Mouse (Mus musculus) cerebellum, postnatal 25 days (tissue): ENCODE results near the gene Ep300.
"Not testable (repeated sequence)": the region's sequence is repeated elsewhere in the genome, so short reads cannot be mapped to it uniquely, and the experiment has no call there.

Experiments
- DNase-seq, 2 experiments: peaks; one replicate each; pipeline ENCODE4 v3.0.0; 2021; ENCODE audit warnings: mixed read lengths in 2 of 2

The Ep300 gene

GRCm38 (mm10) chr15:81598742-81599141 is 13.6 kb downstream of the Ep300 start:
- not testable (repeated sequence) for DNase-seq

GRCm38 (mm10) chr15:81605241-81605640 is 20.1 kb downstream of the Ep300 start:
- DNase-seq: no peak

GRCm38 (mm10) chr15:81606634-81607033 is 21.5 kb downstream of the Ep300 start:
- DNase-seq: peak in 1 of 2 experiments; percentile 28

- DNase-seq: peak; percentile 68 to 74
These were observed 64.6 kb downstream of the Ep300 start for GRCm38 (mm10) chr15:81649516-81650455.

GRCm38 (mm10) chr15:81650636-81651035 is 65.5 kb downstream of the Ep300 start:
- DNase-seq: peak; percentile 85 to 91

GRCm38 (mm10) chr15:81661701-81662100 is 76.5 kb downstream of the Ep300 start:
- no peak for DNase-seq

GRCm38 (mm10) chr15:81663281-81663680 is 78.1 kb downstream of the Ep300 start:
- no peak for DNase-seq

- DNase-seq: peak; percentile 91 to 95
These were observed 78.8 kb downstream of the Ep300 start, which contains the start of gene L3mbtl2 for GRCm38 (mm10) chr15:81663697-81664561. L3mbtl2 (plus strand) TSS chr15:81663889.

- no peak for DNase-seq
These were observed 81.8 kb downstream of the Ep300 start for GRCm38 (mm10) chr15:81666957-81667356.

- peak; percentile 62 to 76 for DNase-seq
These were observed 85.1 kb downstream of the Ep300 start for GRCm38 (mm10) chr15:81670231-81670640.

- DNase-seq: no peak
These were observed 91.5 kb downstream of the Ep300 start for GRCm38 (mm10) chr15:81676637-81677036.

- no peak for DNase-seq
These were observed 95.2 kb downstream of the Ep300 start for GRCm38 (mm10) chr15:81680301-81680805.

GRCm38 (mm10) chr15:81693366-81693966 is 108.3 kb downstream of the Ep300 start:
- DNase-seq: no peak

GRCm38 (mm10) chr15:81693967-81694881 is 109.1 kb downstream of the Ep300 start:
- peak; percentile 92 for DNase-seq

GRCm38 (mm10) chr15:81694891-81695290 is 109.7 kb downstream of the Ep300 start:
- no peak for DNase-seq

GRCm38 (mm10) chr15:81697175-81697574 is 112.0 kb downstream of the Ep300 start, which contains the start of gene Chadl:
Chadl (minus strand) TSS chr15:81697287.
- peak in 1 of 2 experiments; percentile 35 for DNase-seq

GRCm38 (mm10) chr15:81697847-81698246 is 112.7 kb downstream of the Ep300 start:
- peak; percentile 40 to 66 for DNase-seq

- DNase-seq: no peak
These were observed 113.4 kb downstream of the Ep300 start for GRCm38 (mm10) chr15:81698532-81698931.

- DNase-seq: no peak
These were observed 115.0 kb downstream of the Ep300 start for GRCm38 (mm10) chr15:81700161-81700560.

GRCm38 (mm10) chr15:81700601-81701000 is 115.5 kb downstream of the Ep300 start:
- DNase-seq: no peak

GRCm38 (mm10) chr15:81701350-81701749 is 116.2 kb downstream of the Ep300 start:
- not testable (repeated sequence) for DNase-seq
